Mouse (Mus musculus): ENCODE measurements around the gene Mypop. TPM values are rescaled to one million over a fixed set of nuclear protein-coding genes. Genes with fewer than 3 reads are reported as not detected.

Mypop gene
- total RNA-seq, 2 experiments from 2014 or later, result 50.6 to 61.2 TPM

- DNase-seq (ENCODE audit: extremely low spot score in 1 of 2, low spot score in 2 of 2), result no peak
- Histone ChIP-seq H3K27ac (no peak overlapping the region), H3K4me3 (no peak overlapping the region)
- TF ChIP-seq CTCF (IDR thresholded peaks at IDR 0.05), result no peak
- intact Hi-C loops (cut with DNase I), result loop anchor here (2.0 to 10.0 kb wide), 2 partner anchors 17 to 709 kb away; partner anchors contain the start of genes Foxa3 and Tomm40
These were observed 14.5 kb downstream of the Mypop start for GRCm38 (mm10) chr7:19005417-19006121.

- H3K4me3 ChIP-seq, result no peak overlapping the region
- intact Hi-C loops (cut with DNase I), result loop anchor here (2.0 to 10.0 kb wide), 2 partner anchors 16 to 708 kb away; partner anchors contain the start of genes Foxa3 and Tomm40
- no peak overlapping the region for H3K27ac ChIP-seq
- peak; percentile 99 for TF ChIP-seq CTCF (IDR thresholded peaks at IDR 0.05)
- peak; percentile 81 to 84 for DNase-seq (ENCODE audit: extremely low spot score in 1 of 2, low spot score in 2 of 2)
These were observed 15.4 kb downstream of the Mypop start for GRCm38 (mm10) chr7:19006476-19006875.

GRCm38 (mm10) chr7:19007026-19007977 is 16.3 kb downstream of the Mypop start:
- TF ChIP-seq CTCF (IDR thresholded peaks at IDR 0.05), result no peak
- Histone ChIP-seq H3K27ac (no peak overlapping the region), H3K4me3 (no peak overlapping the region)
- no peak for DNase-seq (ENCODE audit: extremely low spot score in 1 of 2, low spot score in 2 of 2)
- intact Hi-C loops (cut with DNase I), result loop anchor here (2.0 to 10.0 kb wide), 2 partner anchors 15 to 707 kb away; partner anchors contain the start of genes Foxa3 and Tomm40

DNA sequence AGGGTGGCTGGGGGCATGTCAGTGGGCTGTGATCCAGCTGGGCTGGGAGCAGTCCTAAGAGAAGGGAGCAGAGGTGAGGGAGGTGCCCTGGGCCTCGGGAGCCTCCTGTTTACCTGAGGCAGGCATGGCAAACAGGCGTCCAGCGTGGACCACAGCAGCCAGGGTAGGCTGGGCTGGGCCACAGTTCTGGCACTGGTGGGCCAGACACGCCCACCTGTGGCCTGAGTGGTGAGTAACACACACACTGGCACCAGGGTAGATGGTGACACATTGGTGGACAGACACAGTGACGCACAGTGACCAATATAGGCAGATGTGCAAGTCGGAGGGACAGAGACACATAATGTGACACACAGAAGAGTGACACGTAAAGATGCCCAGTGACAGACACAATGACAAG is 19.5 kb downstream of the Mypop start:
- intact Hi-C loops (cut with DNase I), result no loop called here
- Histone ChIP-seq H3K4me3 (no peak overlapping the region), H3K27ac (no peak overlapping the region)
- no peak for DNase-seq (ENCODE audit: extremely low spot score in 1 of 2, low spot score in 2 of 2)
- TF ChIP-seq CTCF (IDR thresholded peaks at IDR 0.05), result no peak

GRCm38 (mm10) chr7:19012025-19012621 is 21.1 kb downstream of the Mypop start:
- Histone ChIP-seq H3K27ac (no peak overlapping the region), H3K4me3 (peak overlapping the region; percentile 26)
- no peak for TF ChIP-seq CTCF (IDR thresholded peaks at IDR 0.05)
- intact Hi-C loops (cut with DNase I), result no loop called here
- no peak for DNase-seq (ENCODE audit: extremely low spot score in 1 of 2, low spot score in 2 of 2)

GRCm38 (mm10) chr7:19012882-19013281 is 21.8 kb downstream of the Mypop start:
- no peak overlapping the region for H3K27ac ChIP-seq
- H3K4me3 ChIP-seq, result no peak overlapping the region
- TF ChIP-seq CTCF (IDR thresholded peaks at IDR 0.05), result no peak
- intact Hi-C loops (cut with DNase I), result no loop called here
- DNase-seq (ENCODE audit: extremely low spot score in 1 of 2, low spot score in 2 of 2), result no peak

DNA sequence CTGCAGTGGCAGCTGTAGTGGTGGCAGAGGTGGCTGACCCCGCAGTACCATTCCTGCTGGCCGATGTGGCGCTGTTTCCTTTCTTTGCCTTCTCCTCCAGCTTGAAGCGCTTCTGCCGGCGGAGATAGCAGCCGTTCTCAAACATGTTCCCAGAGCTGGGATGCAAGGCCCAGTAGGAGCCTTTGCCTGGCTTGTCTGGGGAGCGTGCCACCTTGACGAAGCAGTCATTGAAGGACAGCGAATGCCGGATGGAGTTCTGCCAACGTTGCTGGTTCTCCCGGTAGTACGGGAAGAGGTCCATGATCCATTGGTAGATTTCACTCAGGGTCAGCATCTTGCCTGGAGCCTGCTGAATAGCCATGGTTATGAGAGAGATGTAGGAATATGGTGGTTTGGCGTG is 23.4 kb downstream of the Mypop start:
- DNase-seq (ENCODE audit: extremely low spot score in 1 of 2, low spot score in 2 of 2), result no peak
- Histone ChIP-seq H3K27ac (no peak overlapping the region), H3K4me3 (no peak overlapping the region)
- intact Hi-C loops (cut with DNase I), result no loop called here
- TF ChIP-seq CTCF (IDR thresholded peaks at IDR 0.05), result no peak

DNA sequence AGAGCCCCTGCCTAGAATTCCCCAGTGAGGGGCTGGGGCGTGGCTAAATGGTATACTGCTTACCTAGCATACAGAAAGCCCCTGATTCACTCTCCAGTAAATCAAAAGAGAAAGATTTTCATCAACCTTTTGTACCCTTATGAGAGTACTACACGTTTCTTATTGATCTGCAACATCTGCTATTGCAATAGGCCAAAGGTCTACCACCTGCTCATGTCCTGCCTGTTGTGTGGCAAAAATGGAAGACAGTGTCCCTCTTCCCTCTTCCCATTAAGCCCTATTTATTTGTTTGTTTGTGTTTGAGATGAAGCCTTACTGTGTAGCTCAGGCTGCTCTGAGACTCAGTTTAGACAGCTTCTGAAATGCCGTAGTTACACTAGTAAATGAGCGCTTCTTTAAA is 25.0 kb downstream of the Mypop start:
- DNase-seq (ENCODE audit: extremely low spot score in 1 of 2, low spot score in 2 of 2), result no peak
- Histone ChIP-seq H3K27ac (no peak overlapping the region), H3K4me3 (no peak overlapping the region)
- no peak for TF ChIP-seq CTCF (IDR thresholded peaks at IDR 0.05)
- intact Hi-C loops (cut with DNase I), result no loop called here

GRCm38 (mm10) chr7:19017909-19018308 is 26.9 kb downstream of the Mypop start:
- Histone ChIP-seq H3K27ac (no peak overlapping the region), H3K4me3 (no peak overlapping the region)
- intact Hi-C loops (cut with DNase I), result no loop called here
- DNase-seq (ENCODE audit: extremely low spot score in 1 of 2, low spot score in 2 of 2), result no peak
- TF ChIP-seq CTCF (IDR thresholded peaks at IDR 0.05), result no peak

DNA sequence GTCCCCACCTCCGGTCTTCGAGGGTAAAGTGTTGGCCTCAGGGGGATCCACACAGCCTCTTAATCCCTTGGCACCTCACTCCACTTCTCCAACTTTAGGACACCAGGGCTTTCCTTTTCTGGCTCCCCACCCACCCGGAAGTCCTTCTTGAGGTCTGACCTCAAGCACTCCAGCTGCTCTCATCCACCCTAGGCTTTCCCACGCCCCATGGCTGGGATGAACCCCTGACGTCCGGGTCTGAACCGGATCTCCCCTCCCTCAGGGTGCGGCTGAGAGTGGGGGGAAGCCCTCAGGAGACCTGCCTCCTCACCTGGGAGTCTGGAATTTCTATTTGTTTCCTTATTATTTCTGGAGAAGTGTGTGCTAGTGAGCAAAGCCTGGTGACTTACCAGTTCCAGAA is 30.0 kb downstream of the Mypop start:
- no peak overlapping the region for H3K4me3 ChIP-seq
- H3K27ac ChIP-seq, result no peak overlapping the region
- intact Hi-C loops (cut with DNase I), result loop anchor here (10.0 kb wide), 1 partner anchor 344 kb away; no protein-coding TSS in a partner anchor
- no peak for TF ChIP-seq CTCF (IDR thresholded peaks at IDR 0.05)
- DNase-seq (ENCODE audit: extremely low spot score in 1 of 2, low spot score in 2 of 2), result no peak

- Histone ChIP-seq H3K4me3 (no peak overlapping the region), H3K27ac (no peak overlapping the region)
- TF ChIP-seq CTCF (IDR thresholded peaks at IDR 0.05), result no peak
- intact Hi-C loops (cut with DNase I), result loop anchor here (2.0 to 10.0 kb wide), 2 partner anchors 16 to 342 kb away; no protein-coding TSS in a partner anchor
- no peak for DNase-seq (ENCODE audit: extremely low spot score in 1 of 2, low spot score in 2 of 2)
These were observed 31.3 kb downstream of the Mypop start for GRCm38 (mm10) chr7:19022189-19022958.
